Mouse (Mus musculus): ENCODE measurements around the gene Heph. TPM values are rescaled to one million over a fixed set of nuclear protein-coding genes. Genes with fewer than 3 reads are reported as not detected.

Gene Heph
- polyA plus RNA-seq, 1 experiment from 2014 or later, result 25.8 TPM

Other genes with a start within 250 kb of the Heph start
- gene Vsig4, start 161.9 kb upstream of the Heph start, polyA plus RNA-seq (2014; fragmentation: Nextera tagmentation; extraction: Ambion mirVana), result not detected in 2 replicates
- 0.31 TPM in 2 replicates for gene Hsf3, start 935 bp downstream of the Heph start, polyA plus RNA-seq (2014; fragmentation: Nextera tagmentation; extraction: Ambion mirVana)